Mouse (Mus musculus): ENCODE measurements around the gene Ddx39. TPM values are rescaled to one million over a fixed set of nuclear protein-coding genes. Genes with fewer than 3 reads are reported as not detected.

Ddx39 gene
- polyA plus RNA-seq, 1 experiment from 2014 or later: 106 TPM

DNA sequence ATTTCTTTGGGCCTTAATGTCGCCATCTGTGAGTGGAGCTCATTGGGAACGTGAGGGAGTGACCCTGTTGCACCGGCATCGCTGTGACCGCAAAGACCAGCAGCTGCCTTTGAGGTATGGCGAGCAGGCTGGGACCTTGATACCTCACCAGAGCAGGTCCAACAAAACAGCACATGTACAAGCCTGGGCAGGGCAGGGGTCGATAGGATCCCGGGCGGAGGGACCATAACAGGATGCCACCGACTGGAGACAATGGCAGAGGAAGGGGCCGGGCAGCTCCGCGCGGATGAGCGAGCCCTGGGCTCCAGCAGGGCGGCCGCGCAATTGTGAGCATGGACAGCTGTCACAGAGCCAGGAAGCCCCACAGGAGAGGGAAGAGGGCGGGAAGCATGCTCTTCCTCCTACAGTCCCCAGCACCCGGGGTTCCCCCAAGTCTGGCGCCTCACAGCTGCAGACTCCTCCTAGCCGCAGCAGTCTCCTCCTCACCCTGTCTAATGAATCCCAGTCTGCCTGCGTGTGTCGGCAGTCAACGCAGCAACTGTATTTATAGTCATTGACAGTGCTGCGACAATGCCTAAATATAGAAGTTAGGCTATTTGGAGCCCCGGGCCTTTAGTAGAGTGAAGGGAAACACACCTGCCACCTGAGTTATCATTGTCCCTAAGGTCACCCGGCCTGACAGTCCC, 32.8 kb downstream of the Ddx39 start:
- no peaks in the 10 kb centered on the region for H3K9me3 ChIP-seq (ENCODE audit: control insufficient read depth, low read length)
- ATAC-seq (ENCODE audit: low read depth) (peak; percentile 82), DNase-seq (ENCODE audit: low spot score) (peak; percentile 86)
- peak overlapping the region; percentile 73 for H3K27ac ChIP-seq (replicated peaks; ENCODE audit: low read depth, low read length)
- H3K9ac ChIP-seq (ENCODE audit: low read depth, low read length): peak overlapping the region; percentile 54
- peaks cover 8% of the 10 kb centered on the region; the same call in 1 of the 2 replicates for H3K4me1 ChIP-seq (ENCODE audit: control insufficient read depth, insufficient read depth, low read length)
- 2% methylated on average over 21 of the region's 28 CpGs for WGBS
- peak overlapping the region; percentile 33 for H3K4me3 ChIP-seq (ENCODE audit: low read depth, low read length)
- H3K4me2 ChIP-seq (ENCODE audit: low read depth, low read length): peak overlapping the region; percentile 65
- H3K27me3 ChIP-seq (replicated peaks; ENCODE audit: control insufficient read depth, insufficient read depth, low read length): no peaks in the 10 kb centered on the region; the same call in 1 of the 2 replicates
- no peaks in the 10 kb centered on the region for H3K36me3 ChIP-seq (ENCODE audit: control insufficient read depth, insufficient read depth, low read length)

DNA sequence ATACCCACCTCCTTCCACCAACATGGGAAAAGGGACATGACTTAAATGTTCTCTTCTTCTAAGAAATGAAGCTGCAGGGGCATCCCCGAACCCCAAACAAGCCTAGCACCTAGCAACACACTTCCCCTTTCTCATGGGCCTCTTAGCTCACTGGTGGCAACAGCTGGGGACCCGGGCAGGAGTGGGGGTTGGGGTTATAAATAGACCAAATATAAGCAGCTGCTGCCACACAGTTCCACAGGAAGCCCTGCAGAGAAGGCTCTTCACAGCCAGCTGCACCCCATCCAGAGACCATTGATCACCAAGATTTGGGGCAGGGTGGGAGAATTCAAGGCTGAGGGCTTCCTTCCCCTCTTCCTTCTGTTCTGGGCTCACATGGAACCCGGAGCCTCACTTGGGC, 33.7 kb downstream of the Ddx39 start:
- no peaks in the 10 kb centered on the region for H3K9me3 ChIP-seq (ENCODE audit: control insufficient read depth, low read length)
- peak; percentile 74 for DNase-seq (ENCODE audit: low spot score)
- no peaks in the 10 kb centered on the region; the same call in 1 of the 2 replicates for H3K27me3 ChIP-seq (replicated peaks; ENCODE audit: control insufficient read depth, insufficient read depth, low read length)
- peaks cover 8% of the 10 kb centered on the region; the same call in 1 of the 2 replicates for H3K4me1 ChIP-seq (ENCODE audit: control insufficient read depth, insufficient read depth, low read length)
- 43% methylated on average over 3 of the region's 3 CpGs for WGBS
- ATAC-seq (ENCODE audit: low read depth): peak; percentile 77
- 0 out of 2 replicates have a peak overlapping the region, but pooled peaks have one; percentile 2 for H3K4me2 ChIP-seq (ENCODE audit: low read depth, low read length)
- no peak overlapping the region for H3K4me3 ChIP-seq (ENCODE audit: low read depth, low read length)
- no peaks in the 10 kb centered on the region for H3K36me3 ChIP-seq (ENCODE audit: control insufficient read depth, insufficient read depth, low read length)
- H3K9ac ChIP-seq (ENCODE audit: low read depth, low read length): no peak overlapping the region
- H3K27ac ChIP-seq (replicated peaks; ENCODE audit: low read depth, low read length): peak overlapping the region; percentile 73

DNA sequence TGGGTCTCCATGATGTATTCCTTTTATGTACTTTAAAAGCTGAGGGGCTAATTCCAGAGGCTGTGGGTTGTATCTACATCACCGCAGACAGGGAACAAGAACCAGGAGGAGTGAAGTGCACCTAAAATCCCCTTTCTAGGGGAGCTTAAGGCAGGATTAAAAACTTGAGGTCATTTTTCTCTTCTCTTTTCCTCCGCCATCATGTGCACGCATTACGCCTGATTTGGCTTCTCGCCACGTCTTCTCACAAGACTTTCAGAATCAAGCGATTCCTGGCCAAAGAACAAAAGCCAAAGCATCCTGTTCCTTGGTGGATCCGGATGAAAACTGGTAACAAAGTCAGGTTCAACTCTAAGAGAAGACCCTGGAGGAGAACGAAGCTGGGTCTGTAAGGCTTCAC, 34.3 kb downstream of the Ddx39 start:
- no peak overlapping the region for H3K4me3 ChIP-seq (ENCODE audit: low read depth, low read length)
- WGBS: 68% methylated on average over 9 of the region's 9 CpGs
- peak; percentile 69 for DNase-seq (ENCODE audit: low spot score)
- H3K4me1 ChIP-seq (ENCODE audit: control insufficient read depth, insufficient read depth, low read length): peaks cover 8% of the 10 kb centered on the region; the same call in 1 of the 2 replicates
- no peaks in the 10 kb centered on the region for H3K9me3 ChIP-seq (ENCODE audit: control insufficient read depth, low read length)
- H3K27me3 ChIP-seq (replicated peaks; ENCODE audit: control insufficient read depth, insufficient read depth, low read length): no peaks in the 10 kb centered on the region; the same call in 1 of the 2 replicates
- H3K36me3 ChIP-seq (ENCODE audit: control insufficient read depth, insufficient read depth, low read length): no peaks in the 10 kb centered on the region
- no peak overlapping the region for H3K9ac ChIP-seq (ENCODE audit: low read depth, low read length)
- no peak for ATAC-seq (ENCODE audit: low read depth)
- H3K4me2 ChIP-seq (ENCODE audit: low read depth, low read length): no peak overlapping the region
- H3K27ac ChIP-seq (replicated peaks; ENCODE audit: low read depth, low read length): peak overlapping the region; percentile 73; the same call in 1 of the 2 replicates

DNA sequence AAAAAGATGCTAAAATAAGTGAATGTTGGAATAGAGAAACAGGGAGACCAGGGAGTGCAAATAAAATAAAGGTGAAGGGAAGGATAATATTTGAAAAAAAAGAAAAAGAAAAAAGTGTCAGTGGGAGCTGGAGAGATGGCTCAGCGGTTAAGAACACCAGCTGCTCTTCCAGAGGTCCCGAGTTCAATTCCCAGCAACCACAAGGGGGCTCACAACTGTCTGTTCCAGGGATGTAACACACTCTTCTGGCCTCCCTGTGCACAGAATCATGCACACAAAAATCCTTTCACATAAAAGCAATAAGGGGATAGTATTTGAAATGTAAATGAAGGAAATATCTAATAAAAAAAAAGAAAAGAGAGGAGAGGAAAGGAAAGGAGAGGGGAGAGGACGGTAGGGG, 39.2 kb downstream of the Ddx39 start:
- H3K27ac ChIP-seq (replicated peaks; ENCODE audit: low read depth, low read length): no peak overlapping the region
- 46% methylated on average over 3 of the region's 3 CpGs for WGBS
- H3K4me2 ChIP-seq (ENCODE audit: low read depth, low read length): no peak overlapping the region
- no peak overlapping the region for H3K4me3 ChIP-seq (ENCODE audit: low read depth, low read length)
- ATAC-seq (ENCODE audit: low read depth): no peak
- no peak for DNase-seq (ENCODE audit: low spot score)
- H3K9me3 ChIP-seq (ENCODE audit: control insufficient read depth, low read length): no peaks in the 10 kb centered on the region
- no peak overlapping the region for H3K9ac ChIP-seq (ENCODE audit: low read depth, low read length)
- no peaks in the 10 kb centered on the region for H3K27me3 ChIP-seq (replicated peaks; ENCODE audit: control insufficient read depth, insufficient read depth, low read length)
- no peaks in the 10 kb centered on the region for H3K4me1 ChIP-seq (ENCODE audit: control insufficient read depth, insufficient read depth, low read length)
- H3K36me3 ChIP-seq (ENCODE audit: control insufficient read depth, insufficient read depth, low read length): no peaks in the 10 kb centered on the region

DNA sequence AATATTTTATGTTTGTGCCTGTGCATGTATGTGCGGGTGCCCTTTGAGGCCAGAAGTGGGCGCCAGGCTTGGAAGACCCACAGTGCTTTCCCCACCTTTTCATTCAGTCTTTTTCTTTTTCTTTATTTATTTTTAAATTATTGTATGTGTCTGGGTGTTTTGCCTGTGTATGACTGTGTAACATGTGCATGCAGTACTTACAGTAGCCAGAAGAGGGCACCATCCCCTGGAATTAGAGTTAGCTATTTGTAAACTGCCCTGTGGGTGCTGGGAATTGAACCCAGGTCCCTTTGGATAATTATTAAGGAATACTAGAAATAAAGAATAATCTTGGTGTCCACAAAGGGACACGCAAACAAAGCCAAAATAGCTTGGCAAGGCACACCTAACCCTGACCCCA, 41.3 kb downstream of the Ddx39 start:
- H3K36me3 ChIP-seq (ENCODE audit: control insufficient read depth, insufficient read depth, low read length): no peaks in the 10 kb centered on the region
- H3K27ac ChIP-seq (replicated peaks; ENCODE audit: low read depth, low read length): no peak overlapping the region
- WGBS: 99% methylated on average over 3 of the region's 3 CpGs
- no peak for ATAC-seq (ENCODE audit: low read depth)
- H3K4me1 ChIP-seq (ENCODE audit: control insufficient read depth, insufficient read depth, low read length): no peaks in the 10 kb centered on the region
- H3K4me3 ChIP-seq (ENCODE audit: low read depth, low read length): no peak overlapping the region
- no peaks in the 10 kb centered on the region for H3K27me3 ChIP-seq (replicated peaks; ENCODE audit: control insufficient read depth, insufficient read depth, low read length)
- H3K9me3 ChIP-seq (ENCODE audit: control insufficient read depth, low read length): no peaks in the 10 kb centered on the region
- no peak overlapping the region for H3K9ac ChIP-seq (ENCODE audit: low read depth, low read length)
- DNase-seq (ENCODE audit: low spot score): no peak
- H3K4me2 ChIP-seq (ENCODE audit: low read depth, low read length): no peak overlapping the region

DNA sequence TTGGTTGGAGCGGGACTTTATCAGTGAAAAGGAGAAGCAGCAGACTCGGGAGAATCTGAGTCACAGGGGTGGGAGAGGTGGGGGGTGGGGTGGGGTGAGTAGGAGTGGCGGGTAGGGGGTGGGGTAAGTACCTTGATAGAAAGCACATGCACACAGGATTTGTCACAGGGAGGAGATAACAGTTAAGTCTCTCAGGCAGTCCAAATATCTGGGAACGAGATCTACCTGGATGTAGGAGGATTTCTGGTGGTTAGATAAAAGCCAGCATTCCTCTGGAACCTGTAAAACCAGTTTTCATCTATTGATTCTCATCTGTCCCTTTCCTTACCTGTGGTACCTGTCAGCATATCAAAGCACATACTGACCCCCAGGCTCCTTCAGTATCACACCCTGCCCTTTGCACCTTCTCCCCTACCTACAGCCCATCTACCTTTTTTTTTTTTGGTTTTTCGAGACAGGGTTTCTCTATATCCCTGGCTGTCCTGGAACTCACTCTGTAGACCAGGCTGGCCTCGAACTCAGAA, 42.2 kb downstream of the Ddx39 start:
- Histone ChIP-seq H3K36me3 (ENCODE audit: control insufficient read depth, insufficient read depth, low read length) (no peaks in the 10 kb centered on the region), H3K27me3 (replicated peaks; ENCODE audit: control insufficient read depth, insufficient read depth, low read length) (no peaks in the 10 kb centered on the region), H3K9me3 (ENCODE audit: control insufficient read depth, low read length) (no peaks in the 10 kb centered on the region), H3K4me1 (ENCODE audit: control insufficient read depth, insufficient read depth, low read length) (no peaks in the 10 kb centered on the region), H3K9ac (ENCODE audit: low read depth, low read length) (no peak overlapping the region), H3K27ac (replicated peaks; ENCODE audit: low read depth, low read length) (no peak overlapping the region), H3K4me3 (ENCODE audit: low read depth, low read length) (no peak overlapping the region), H3K4me2 (ENCODE audit: low read depth, low read length) (no peak overlapping the region)
- ATAC-seq (ENCODE audit: low read depth) (peak; percentile 55; the same call in 1 of the 2 replicates), DNase-seq (ENCODE audit: low spot score) (peak; percentile 48)
- WGBS: 84% methylated on average over 6 of the region's 6 CpGs

DNA sequence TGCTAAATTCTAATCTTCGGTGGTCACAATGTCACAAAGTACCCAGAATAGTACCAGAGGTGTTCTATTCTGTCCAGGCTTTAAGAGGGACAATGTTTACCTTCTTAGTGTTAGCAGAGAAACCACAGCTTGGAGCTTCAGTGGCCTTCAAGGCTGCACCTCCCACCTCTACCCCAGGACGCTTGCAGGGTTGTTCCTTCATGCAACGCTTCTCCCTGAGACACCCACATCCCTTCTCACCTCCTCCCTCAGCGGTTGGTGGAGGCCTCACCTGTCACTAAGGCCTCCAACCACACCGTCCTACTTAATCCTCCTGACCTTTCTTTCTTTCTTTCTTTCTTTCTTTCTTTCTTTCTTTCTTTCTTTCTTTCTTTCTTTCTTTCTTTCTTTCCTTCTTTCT, 43.3 kb downstream of the Ddx39 start:
- no peak overlapping the region for H3K4me2 ChIP-seq (ENCODE audit: low read depth, low read length)
- no peak overlapping the region for H3K9ac ChIP-seq (ENCODE audit: low read depth, low read length)
- H3K36me3 ChIP-seq (ENCODE audit: control insufficient read depth, insufficient read depth, low read length): no peaks in the 10 kb centered on the region
- H3K4me1 ChIP-seq (ENCODE audit: control insufficient read depth, insufficient read depth, low read length): no peaks in the 10 kb centered on the region
- ATAC-seq (ENCODE audit: low read depth): no peak
- no peaks in the 10 kb centered on the region for H3K9me3 ChIP-seq (ENCODE audit: control insufficient read depth, low read length)
- 64% methylated on average over 5 of the region's 5 CpGs for WGBS
- no peak for DNase-seq (ENCODE audit: low spot score)
- no peaks in the 10 kb centered on the region for H3K27me3 ChIP-seq (replicated peaks; ENCODE audit: control insufficient read depth, insufficient read depth, low read length)
- H3K4me3 ChIP-seq (ENCODE audit: low read depth, low read length): no peak overlapping the region
- no peak overlapping the region for H3K27ac ChIP-seq (replicated peaks; ENCODE audit: low read depth, low read length)

DNA sequence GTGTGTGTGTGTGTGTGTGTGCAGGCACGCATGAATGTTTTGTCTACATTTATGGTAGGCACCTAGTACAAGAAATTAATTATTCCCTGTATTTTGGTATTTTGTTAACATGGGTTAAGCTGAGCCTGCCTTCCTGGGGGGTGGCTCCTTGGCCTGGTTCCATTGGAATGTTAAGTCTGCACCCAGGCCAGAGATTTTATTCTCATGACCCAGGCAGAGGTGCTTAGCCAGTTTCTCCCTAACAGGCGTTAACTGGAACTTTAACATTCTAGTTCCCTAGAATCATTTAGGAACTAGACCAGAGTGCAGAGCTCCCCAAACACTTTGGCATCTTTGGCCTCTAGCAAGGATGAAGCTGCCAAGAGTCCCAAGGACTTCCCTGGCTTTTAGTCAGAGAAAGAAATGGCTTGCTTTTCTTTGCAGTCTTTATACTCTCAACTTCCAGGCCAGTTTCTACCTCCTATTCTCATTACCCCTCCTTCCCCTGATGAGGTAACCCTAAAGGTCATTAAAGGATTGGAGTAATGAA, 44.3 kb downstream of the Ddx39 start:
- Histone ChIP-seq H3K27me3 (replicated peaks; ENCODE audit: control insufficient read depth, insufficient read depth, low read length) (no peaks in the 10 kb centered on the region), H3K9ac (ENCODE audit: low read depth, low read length) (no peak overlapping the region), H3K4me2 (ENCODE audit: low read depth, low read length) (no peak overlapping the region), H3K27ac (replicated peaks; ENCODE audit: low read depth, low read length) (no peak overlapping the region), H3K36me3 (ENCODE audit: control insufficient read depth, insufficient read depth, low read length) (no peaks in the 10 kb centered on the region), H3K4me3 (ENCODE audit: low read depth, low read length) (no peak overlapping the region), H3K4me1 (ENCODE audit: control insufficient read depth, insufficient read depth, low read length) (no peaks in the 10 kb centered on the region), H3K9me3 (ENCODE audit: control insufficient read depth, low read length) (no peaks in the 10 kb centered on the region)
- ATAC-seq (ENCODE audit: low read depth): no peak
- WGBS: 57% methylated on average over 2 of the region's 2 CpGs
- DNase-seq (ENCODE audit: low spot score): no peak

Data from embryonic facial prominence, embryonic 14.5 days (tissue).